ENCODE assay signal across 8 mouse cellular contexts in genomic region chr11:21425480-21426101, GRCm38 (mm10). TPM values are rescaled to one million over a fixed set of nuclear protein-coding genes. Genes with fewer than 3 reads are reported as not detected.
DNase-seq lines count a peak whose midpoint lies in the region; ATAC-seq lines count a peak whose summit lies in the region.

No protein-coding gene starts in this region.

- peak; percentile 28 to 49 for DNase-seq in cerebellum, postnatal 10 days
- no peak for DNase-seq in cerebellum, adult 9-10 months
- DNase-seq in kidney, adult 9 months: peak; percentile 26
- DNase-seq in kidney, postnatal 14 days: no peak
- peak; percentile 30 for DNase-seq in 416B (ENCODE audit: low read depth)
- DNase-seq in right cerebral cortex, postnatal 10 days (ENCODE audit: low spot score in 2 of 2): no peak
- no peak for DNase-seq in left cerebral cortex, adult 8-10 months (ENCODE audit: low spot score in 2 of 2)

- ATAC-seq in common myeloid progenitor, adult 5-6 weeks (replicated peaks; ENCODE audit: low read depth, poor library complexity, severe bottlenecking): peak; percentile 71

RNA-seq across cellular contexts. Expression of gene Ugp2, which starts 54.6 kb away (rescaled TPM):
- 37.9 and 43.3 TPM in 2 replicates for total RNA-seq in common myeloid progenitor, adult 5-6 weeks (2017)
- 10 to 100 TPM; 68.6 to 83.5 (median 78.2) TPM for total RNA-seq in left cerebral cortex, adult 8-10 months (2022)

Comparison
In these comparisons a context has a peak if more than half of its experiments do, and no peak if none do; other contexts are left out.
1. DNase-seq: peak in cerebellum, postnatal 10 days (2 of 2), kidney, adult 9 months (single experiment) and 416B (single experiment); none in cerebellum, adult 9-10 months (single experiment), kidney, postnatal 14 days (single experiment), right cerebral cortex, postnatal 10 days (0 of 2) and left cerebral cortex, adult 8-10 months (0 of 2).